In genomic region chr10:106468956-106469721, GRCm38 (mm10) we compare ENCODE assay signal across 10 mouse cellular contexts. TPM values are rescaled to one million over a fixed set of nuclear protein-coding genes. Genes with fewer than 3 reads are reported as not detected.
DNase-seq lines count a peak whose midpoint lies in the region; ATAC-seq lines count a peak whose summit lies in the region.
"Had no signal": no experiment of that assay in that cellular context is flagged by ENCODE, and none has a peak within 500 bp of the region (broad histone marks: within the 10 kb centered on the region; RNA-seq: fewer than 3 reads in every experiment).

No protein-coding gene starts in this region.

- H3K27ac ChIP-seq in intestine, embryonic 14.5 days (ENCODE audit: low read depth): no peak overlapping the region
- peak overlapping the region; percentile 92 for H3K27ac ChIP-seq in midbrain, embryonic 14.5 days (replicated peaks; ENCODE audit: low read depth, low read length)
- H3K27ac ChIP-seq: liver, embryonic 15.5 days had no signal

- peak overlapping the region; percentile 46 for H3K4me3 ChIP-seq in intestine, embryonic 14.5 days (ENCODE audit: low read depth, low read length)
- H3K4me3 ChIP-seq in midbrain, embryonic 14.5 days (replicated peaks; ENCODE audit: low read depth, low read length): peak overlapping the region; percentile 70

- H3K4me1 ChIP-seq in intestine, embryonic 14.5 days (replicated peaks; ENCODE audit: control insufficient read depth, insufficient read depth, low read length): peaks cover 4% of the 10 kb centered on the region; the same call in 1 of the 2 replicates
- peaks cover 7% of the 10 kb centered on the region; the same call in 1 of the 2 replicates for H3K4me1 ChIP-seq in midbrain, embryonic 14.5 days (ENCODE audit: control insufficient read depth, insufficient read depth, low read length)
- H3K4me1 ChIP-seq: liver, embryonic 15.5 days had no signal

- 5% methylated on average over 19 of the region's 19 CpGs for WGBS in intestine, embryonic 14.5 days
- WGBS in midbrain, embryonic 14.5 days: 1% methylated on average over 19 of the region's 19 CpGs

- DNase-seq in MN1 (ENCODE audit: low spot score): peak; percentile 73
- DNase-seq in cerebellum, postnatal 10 days: peak; percentile 90 to 92
- DNase-seq in frontal cortex, postnatal 14 days (ENCODE audit: low spot score in 2 of 2): peak; percentile 64 to 81
- peak; percentile 51 for DNase-seq in intestine, embryonic 14.5 days (ENCODE audit: low spot score)
- peak; percentile 73 to 87 for DNase-seq in left cerebral cortex, adult 18-20 months (ENCODE audit: low spot score in 2 of 2)
- DNase-seq in midbrain, embryonic 14.5 days: peak; percentile 87
- DNase-seq in thymus, postnatal 14 days: no peak
- DNase-seq in yolk sac, embryonic 10.5 days (ENCODE audit: low spot score): no peak

- ATAC-seq in intestine, embryonic 14.5 days (replicated peaks; ENCODE audit: low FRiP score, low TSS enrichment, low read depth): no peak
- ATAC-seq in midbrain, embryonic 14.5 days (ENCODE audit: low FRiP score, low TSS enrichment): peak; percentile 87

- H3K4me2 ChIP-seq in intestine, embryonic 14.5 days (ENCODE audit: low read length): peak overlapping the region; percentile 81
- H3K4me2 ChIP-seq in midbrain, embryonic 14.5 days (ENCODE audit: low read length): peak overlapping the region; percentile 78

- no peaks in the 10 kb centered on the region for H3K9me3 ChIP-seq in intestine, embryonic 14.5 days (ENCODE audit: control insufficient read depth, low read length)
- no peaks in the 10 kb centered on the region for H3K9me3 ChIP-seq in midbrain, embryonic 14.5 days (ENCODE audit: control insufficient read depth, low read length)
- H3K9me3 ChIP-seq: liver, embryonic 15.5 days had no signal

- no peak overlapping the region for H3K9ac ChIP-seq in intestine, embryonic 14.5 days (ENCODE audit: low read length)
- H3K9ac ChIP-seq in midbrain, embryonic 14.5 days (replicated peaks; ENCODE audit: low read length): peak overlapping the region; percentile 79
- H3K9ac ChIP-seq: liver, embryonic 15.5 days had no signal

- H3K27me3 ChIP-seq in intestine, embryonic 14.5 days (replicated peaks; ENCODE audit: control insufficient read depth, insufficient read depth, low read length): peaks cover 31% of the 10 kb centered on the region
- H3K27me3 ChIP-seq in midbrain, embryonic 14.5 days (ENCODE audit: control insufficient read depth, insufficient read depth, low read length): no peaks in the 10 kb centered on the region

- H3K36me3 ChIP-seq in intestine, embryonic 14.5 days (ENCODE audit: control insufficient read depth, insufficient read depth, low read length): no peaks in the 10 kb centered on the region
- H3K36me3 ChIP-seq in midbrain, embryonic 14.5 days (ENCODE audit: control insufficient read depth, insufficient read depth, low read length): no peaks in the 10 kb centered on the region
- H3K36me3 ChIP-seq: G1E; liver, embryonic 15.5 days had no signal

RNA-seq across cellular contexts. Expression of gene Ppfia2, which starts 1.0 kb away (rescaled TPM):
- 0.81 and 0.99 TPM in 2 replicates for polyA plus RNA-seq in intestine, embryonic 14.5 days (2014; fragmentation: Nextera tagmentation; extraction: Ambion mirVana)
- total RNA-seq in left cerebral cortex, adult 18-20 months (2021): 10 to 100 TPM; 69.4 to 78.6 TPM
- polyA plus RNA-seq in midbrain, embryonic 14.5 days (2014; fragmentation: Nextera tagmentation; extraction: Ambion mirVana): 37.1 TPM in 2 replicates
- polyA plus RNA-seq: G1E had no signal

Comparison
In these comparisons a context has a peak if more than half of its experiments do, and no peak if none do; other contexts are left out.
1. DNase-seq: peak in MN1 (single experiment), cerebellum, postnatal 10 days (2 of 2), frontal cortex, postnatal 14 days (2 of 2), intestine, embryonic 14.5 days (single experiment), left cerebral cortex, adult 18-20 months (2 of 2) and midbrain, embryonic 14.5 days (single experiment); none in thymus, postnatal 14 days (single experiment) and yolk sac, embryonic 10.5 days (single experiment).
2. RNA of gene Ppfia2, which starts 1.0 kb away (polyA plus RNA-seq): 37.1 TPM in midbrain, embryonic 14.5 days; 0.81 to 0.99 TPM in intestine, embryonic 14.5 days; every median in the first group is over 10 times any median in the second.